Mouse (Mus musculus) adipose tissue, adult 10 weeks (tissue): ENCODE results near the gene Stk10. TPM values are rescaled to one million over a fixed set of nuclear protein-coding genes. Genes with fewer than 3 reads are reported as not detected.

ENCODE experiments used
- polyA plus RNA-seq: library from polyadenylated mRNA; stranded (reverse); fragments of 350-450 nt; fragmentation: Illumina TruSeq; extraction: RNeasy Lipid Tissue Mini Kit (QIAGEN cat#74804); gene quantifications from one replicate; pipeline ENCODE4 v1.2.3, GENCODE M21; 2014; ENCODE audit warnings: low read depth, low replicate concordance

Stk10 gene
- 7.2 TPM for polyA plus RNA-seq

GRCm38 (mm10) chr11:32532765-32533481, at the start of gene Stk10:
Gene Stk10, plus strand, starts transcription at chr11:32533305.

DNA sequence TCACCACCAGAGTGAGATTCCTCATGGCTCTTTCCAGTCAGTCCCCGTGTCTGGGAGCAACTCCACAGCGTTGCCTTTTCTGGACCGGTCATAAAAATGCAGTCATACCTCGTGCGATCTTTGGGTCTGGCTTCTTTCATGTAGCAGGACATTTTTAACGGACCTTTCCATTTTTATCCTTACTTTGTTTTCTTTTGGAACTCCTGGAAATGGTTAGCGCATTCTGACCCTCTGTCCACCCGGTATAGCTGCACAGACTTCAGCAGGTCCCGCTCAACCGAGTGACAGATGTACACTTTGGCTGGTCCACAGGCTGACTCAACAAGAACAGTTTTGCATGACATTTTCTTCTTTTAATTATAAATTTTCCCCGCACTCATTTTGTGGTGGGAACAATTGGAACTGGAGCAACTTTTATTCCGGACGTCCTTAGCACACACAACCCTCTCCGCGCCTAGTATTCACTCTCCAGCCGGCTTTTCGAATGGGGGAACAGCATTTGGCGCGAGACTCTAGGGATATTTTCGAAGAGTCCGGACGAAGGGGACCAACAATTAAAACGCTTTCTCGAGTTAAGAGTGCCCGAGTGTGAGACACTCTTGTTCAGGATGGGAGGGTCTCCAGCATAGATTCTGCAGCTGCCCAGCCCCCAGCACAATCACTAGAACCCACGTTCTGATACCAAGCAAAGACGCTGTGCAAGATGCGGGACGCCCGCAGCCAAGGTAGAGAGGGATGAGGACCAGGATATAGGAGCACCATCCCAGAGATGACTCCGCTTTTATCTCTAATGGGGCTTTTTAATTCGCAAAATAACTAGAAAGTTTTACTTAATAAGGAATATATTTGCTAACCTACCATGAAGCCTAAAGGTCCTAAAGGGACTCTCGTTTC, 987 bp upstream of the Stk10 start, which contains the start of gene Efcab9:
Efcab9 (minus strand) TSS at position 211 of the 894 bp plus-strand sequence.

GRCm38 (mm10) chr11:32642249-32642876, 109.3 kb downstream of the Stk10 start, which contains the start of gene Fbxw11:
Gene Fbxw11, plus strand, starts transcription at chr11:32642724.

Other genes with a start within 250 kb of the Stk10 start
- gene Hba-a1, start 249.8 kb upstream of the Stk10 start, polyA plus RNA-seq: 1,070 TPM
- gene Hbq1b, start 246.3 kb upstream of the Stk10 start, polyA plus RNA-seq: not detected
- 1,858 TPM for gene Hba-a2, start 236.8 kb upstream of the Stk10 start, polyA plus RNA-seq
- gene Hbq1a, start 233.2 kb upstream of the Stk10 start, polyA plus RNA-seq: not detected
- 10.1 TPM for gene Sh3pxd2b, start 185.5 kb upstream of the Stk10 start, polyA plus RNA-seq
- 14.0 TPM for gene Ubtd2, start 77.9 kb upstream of the Stk10 start, polyA plus RNA-seq
- 3.1 TPM for gene Efcab9, start 1.2 kb upstream of the Stk10 start, polyA plus RNA-seq
- gene Fbxw11, start 109.4 kb downstream of the Stk10 start, polyA plus RNA-seq: 47.0 TPM